Mouse (Mus musculus) kidney, adult 2 months (tissue): Measurements from ENCODE around the gene Ifit3b.
"Not testable (repeated sequence)": the region's sequence is repeated elsewhere in the genome, so short reads cannot be mapped to it uniquely, and the experiment has no call there.

ENCODE experiments used
- CTCF ChIP-seq: fragments of 200-500 bp; conservative IDR thresholded peaks from 2 replicates; pipeline ENCODE4 v1.5.1; 2011; ENCODE audit warnings: low read depth, mild to moderate bottlenecking, control low read depth, low read length, moderate library complexity, mixed read lengths; ENCODE audit not compliant: insufficient read depth, insufficient read length
- POLR2A ChIP-seq: fragments of 200-500 bp; IDR thresholded peaks from one replicate; pipeline ENCODE4 v1.6.1; 2011; ENCODE audit warnings: low read depth, low read length, control low read depth

DNA sequence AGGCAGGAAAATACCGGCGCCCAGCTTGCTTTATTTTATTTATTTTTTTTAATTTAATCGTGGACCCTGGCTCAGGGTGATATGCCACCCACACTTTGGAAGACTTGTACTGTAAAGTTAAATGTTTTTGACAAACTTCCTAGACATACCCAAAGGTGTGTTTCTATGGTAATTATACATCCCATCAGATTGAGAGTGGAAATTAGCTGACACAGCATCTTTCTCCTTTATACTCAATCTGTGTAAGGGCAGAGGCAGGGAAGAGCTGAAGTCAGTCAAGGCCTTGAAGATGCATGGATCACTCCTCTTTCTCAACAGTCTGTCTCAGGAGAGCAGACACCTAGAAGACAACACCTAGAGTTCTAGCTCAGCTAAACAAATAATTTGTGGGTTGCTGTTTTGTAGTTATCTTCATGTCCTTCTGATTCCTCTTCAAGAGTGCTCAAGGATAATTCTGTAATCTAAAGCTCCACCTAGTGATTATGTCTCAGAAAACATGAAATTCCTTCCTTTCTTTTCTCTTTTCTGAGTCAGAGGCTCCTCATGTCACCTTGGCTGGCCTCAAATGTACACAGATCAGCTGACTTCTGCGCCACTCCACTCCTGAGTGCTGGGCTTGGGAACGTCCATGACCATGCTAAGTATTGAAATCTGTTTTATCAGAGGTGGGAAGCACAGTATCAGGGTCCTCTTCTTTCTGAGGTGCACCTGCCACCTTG, 21.9 kb upstream of the Ifit3b start:
- not testable (repeated sequence) for TF ChIP-seq CTCF, POLR2A
